Mouse (Mus musculus) limb, embryonic 14.5 days (tissue): ENCODE data around the gene Gm49361. TPM values are rescaled to one million over a fixed set of nuclear protein-coding genes. Genes with fewer than 3 reads are reported as not detected.

ENCODE experiments used
- ATAC-seq: fragments of 200-750 bp; cut with Nextera tagmentation; 2 replicates; pipeline ENCODE4 v1.8.0; 2017; ENCODE audit warnings: low read depth, moderate number of reproducible peaks, moderate TSS enrichment; ENCODE audit not compliant: low FRiP score
- DNase-seq: peaks from one replicate; pipeline ENCODE4 v3.0.0-alpha.2; 2015; ENCODE audit warnings: low spot score
- H3K27ac ChIP-seq: fragments of 300-500 bp; sonication (generic); replicated peaks from 2 replicates; pipeline ENCODE4 v1.5.1; 2014; ENCODE audit warnings: low read depth, mild to moderate bottlenecking, low read length, moderate library complexity, mixed read lengths
- H3K27me3 ChIP-seq: fragments of 300-500 bp; sonication (generic); 2 replicates; pipeline ENCODE4 v1.6.1; 2014; ENCODE audit warnings: low read length, mixed read lengths; ENCODE audit not compliant: control insufficient read depth, insufficient read depth
- H3K36me3 ChIP-seq: fragments of 300-500 bp; sonication (generic); 2 replicates; pipeline ENCODE4 v1.6.1; 2014; ENCODE audit warnings: mild to moderate bottlenecking, low read length, moderate library complexity, mixed read lengths; ENCODE audit not compliant: control insufficient read depth, insufficient read depth
- H3K4me1 ChIP-seq: fragments of 300-500 bp; sonication (generic); 2 replicates; pipeline ENCODE4 v1.6.1; 2014; ENCODE audit warnings: antibody characterized with exemption, low read length, mixed read lengths; ENCODE audit not compliant: control insufficient read depth, insufficient read depth
- H3K4me2 ChIP-seq: fragments of 300-500 bp; sonication (generic); replicated peaks from 2 replicates; pipeline ENCODE4 v1.6.1; 2014; ENCODE audit warnings: low read depth, mild to moderate bottlenecking, low read length, moderate library complexity; ENCODE audit not compliant: severe bottlenecking
- H3K4me3 ChIP-seq: fragments of 300-500 bp; sonication (generic); replicated peaks from 2 replicates; pipeline ENCODE4 v1.5.1; 2014; ENCODE audit warnings: low read length
- H3K9ac ChIP-seq: fragments of 300-500 bp; sonication (generic); 2 replicates; pipeline ENCODE4 v1.6.1; 2014; ENCODE audit warnings: mild to moderate bottlenecking, low read depth, low read length, moderate library complexity; ENCODE audit not compliant: severe bottlenecking
- H3K9me3 ChIP-seq: fragments of 300-500 bp; sonication (generic); 2 replicates; pipeline ENCODE4 v1.6.1; 2016; ENCODE audit warnings: low read length; ENCODE audit not compliant: control insufficient read depth
- POLR2A ChIP-seq: fragments of 200-500 bp; IDR thresholded peaks from 2 replicates; pipeline ENCODE4 v1.8.0; 2012; ENCODE audit warnings: inconsistent platforms, mild to moderate bottlenecking, moderate library complexity, borderline replicate concordance; ENCODE audit not compliant: insufficient read depth, insufficient read length; ENCODE audit errors: extremely low read depth
- WGBS: fragments of 180-500 bp; shearing (Covaris S2); extraction: QIAGEN DNeasy Blood & Tissue Kit; methylation state at CpG from one replicate; pipeline ENCODE4 v1.1.7; 2014; 5-methylcytosine and 5-hydroxymethylcytosine counted together
- polyA plus RNA-seq, 2 experiments: library from polyadenylated mRNA; depleted of rRNA in 1 of 2; stranded (reverse) in 1 of 2; unstranded in 1 of 2; fragments of >200 nt; fragmentation: Nextera tagmentation in 1 of 2; extraction: Ambion mirVana in 1 of 2; gene quantifications; 2 replicates each; pipeline versions ENCODE4 v1.2.1 to v1.2.3; 2012 to 2014

Gene Gm49361
- polyA plus RNA-seq, 2 experiments = not detected

DNA sequence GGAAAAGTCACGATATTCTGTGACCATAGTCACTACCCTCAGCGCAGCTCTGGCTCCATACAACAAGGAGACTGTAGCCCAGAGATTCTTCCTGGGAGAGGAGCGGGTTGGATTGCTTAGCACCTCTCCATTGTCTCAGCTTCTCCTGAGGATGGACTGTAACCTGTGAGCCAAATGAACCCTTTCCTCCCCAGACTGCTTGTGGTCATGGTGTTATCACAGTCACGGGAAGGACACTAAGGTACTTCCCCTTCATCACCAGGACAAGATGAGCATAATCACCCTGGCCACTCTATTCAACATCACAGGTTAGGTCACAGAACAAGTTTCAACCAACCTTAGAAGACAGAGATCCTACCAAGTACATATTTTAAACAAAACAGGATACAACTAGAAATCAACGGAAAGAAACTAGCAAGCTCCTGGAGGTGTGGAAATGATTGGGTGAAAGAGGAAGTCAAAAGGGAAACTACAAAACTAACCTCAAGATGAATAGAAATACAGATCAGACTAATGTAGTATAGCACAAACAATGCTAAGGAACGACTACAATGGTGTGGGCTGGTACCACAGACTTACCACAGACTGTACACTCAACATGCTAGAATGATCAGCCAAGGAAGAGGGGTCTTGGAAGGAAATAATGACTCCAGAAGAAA lies 26.4 kb upstream of the Gm49361 start:
- WGBS = 80% methylated on average over 6 of the region's 6 CpGs
- H3K9me3 ChIP-seq = no peaks in the 10 kb centered on the region
- no peak for TF ChIP-seq POLR2A
- no peaks in the 10 kb centered on the region for H3K36me3 ChIP-seq
- H3K27ac ChIP-seq = no peak overlapping the region
- H3K9ac ChIP-seq = no peak overlapping the region
- no peak overlapping the region for H3K4me2 ChIP-seq
- H3K4me3 ChIP-seq = no peak overlapping the region
- DNase-seq = no peak
- H3K27me3 ChIP-seq = no peaks in the 10 kb centered on the region
- H3K4me1 ChIP-seq = no peaks in the 10 kb centered on the region
- no peak for ATAC-seq

DNA sequence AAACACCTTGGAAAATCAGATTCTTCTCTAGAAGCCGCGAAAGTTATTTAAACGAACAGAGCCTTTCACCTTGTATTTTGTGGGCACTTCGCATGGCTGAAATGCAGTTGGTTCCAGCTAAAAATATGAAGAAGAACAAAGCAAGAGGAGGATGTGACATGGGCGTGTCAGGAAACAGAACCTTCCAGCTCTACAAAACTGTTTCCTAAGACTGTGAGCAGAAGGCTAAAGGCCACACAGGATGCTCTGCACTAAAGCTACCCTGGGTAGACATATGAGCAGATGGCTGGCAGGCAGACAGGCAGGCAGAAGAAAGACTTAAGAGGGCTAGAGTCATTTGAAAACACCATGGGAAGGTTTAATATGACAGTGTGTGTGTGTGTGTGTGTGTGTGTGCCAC lies 23.2 kb upstream of the Gm49361 start:
- TF ChIP-seq POLR2A = no peak
- no peak for ATAC-seq
- Histone ChIP-seq H3K27me3 (no peaks in the 10 kb centered on the region), H3K9ac (no peak overlapping the region), H3K36me3 (no peaks in the 10 kb centered on the region), H3K4me1 (no peaks in the 10 kb centered on the region), H3K27ac (no peak overlapping the region), H3K4me3 (no peak overlapping the region), H3K9me3 (no peaks in the 10 kb centered on the region), H3K4me2 (no peak overlapping the region)
- 88% methylated on average over 5 of the region's 5 CpGs for WGBS
- DNase-seq = no peak

DNA sequence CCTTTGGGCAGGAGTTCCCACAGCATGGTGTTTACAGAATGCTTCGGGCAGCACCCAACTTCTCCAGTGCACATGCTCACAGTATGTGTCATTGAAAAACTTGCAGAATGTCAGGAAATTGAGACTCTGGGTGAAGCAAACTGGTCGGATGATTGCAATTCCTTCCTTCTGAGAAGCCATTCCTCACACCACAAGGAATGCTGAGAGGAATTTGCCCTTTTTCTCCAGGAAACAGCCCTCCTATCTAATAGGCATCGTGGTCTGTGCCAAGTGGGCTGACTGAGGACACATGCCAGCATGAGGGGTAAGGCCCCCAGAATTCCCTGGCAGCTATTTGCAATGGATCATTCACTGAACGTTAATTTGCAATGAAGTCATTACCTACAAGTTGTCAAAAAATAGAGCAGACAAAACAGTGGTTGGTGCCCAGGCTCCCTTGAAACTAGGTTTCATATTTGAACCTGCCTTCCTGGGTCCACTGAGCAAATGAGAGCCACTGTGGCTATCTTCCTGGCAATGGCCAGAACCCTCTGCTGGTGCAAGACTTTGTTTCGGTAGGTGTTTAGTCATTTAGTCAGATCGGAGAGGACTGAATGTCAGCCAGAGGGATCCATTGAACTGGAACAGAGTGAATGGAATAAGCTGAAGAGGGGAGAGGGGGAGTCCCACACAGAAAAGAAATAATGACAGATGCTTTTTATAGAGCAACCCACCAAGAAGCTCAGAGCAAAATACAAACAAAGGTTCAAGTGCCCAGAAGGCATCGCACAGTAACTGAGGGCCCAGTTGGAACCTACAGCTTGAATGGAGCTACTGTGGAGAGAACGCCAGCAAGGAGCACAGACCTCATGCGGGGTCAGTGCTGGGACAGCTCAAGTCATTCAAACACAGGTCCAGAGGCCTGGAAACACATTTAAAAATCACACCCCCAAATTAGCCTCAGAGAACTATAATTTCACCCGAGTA lies 14.8 kb upstream of the Gm49361 start:
- H3K36me3 ChIP-seq = no peaks in the 10 kb centered on the region
- H3K4me1 ChIP-seq = peaks cover 9% of the 10 kb centered on the region; the same call in 1 of the 2 replicates
- no peak for TF ChIP-seq POLR2A
- no peaks in the 10 kb centered on the region for H3K27me3 ChIP-seq
- no peak overlapping the region for H3K4me3 ChIP-seq
- DNase-seq (no peak), ATAC-seq (no peak)
- no peaks in the 10 kb centered on the region for H3K9me3 ChIP-seq
- WGBS = 67% methylated on average over 10 of the region's 10 CpGs
- no peak overlapping the region for H3K9ac ChIP-seq
- H3K4me2 ChIP-seq = no peak overlapping the region
- H3K27ac ChIP-seq = peak overlapping the region; percentile 33; the same call in 1 of the 2 replicates

DNA sequence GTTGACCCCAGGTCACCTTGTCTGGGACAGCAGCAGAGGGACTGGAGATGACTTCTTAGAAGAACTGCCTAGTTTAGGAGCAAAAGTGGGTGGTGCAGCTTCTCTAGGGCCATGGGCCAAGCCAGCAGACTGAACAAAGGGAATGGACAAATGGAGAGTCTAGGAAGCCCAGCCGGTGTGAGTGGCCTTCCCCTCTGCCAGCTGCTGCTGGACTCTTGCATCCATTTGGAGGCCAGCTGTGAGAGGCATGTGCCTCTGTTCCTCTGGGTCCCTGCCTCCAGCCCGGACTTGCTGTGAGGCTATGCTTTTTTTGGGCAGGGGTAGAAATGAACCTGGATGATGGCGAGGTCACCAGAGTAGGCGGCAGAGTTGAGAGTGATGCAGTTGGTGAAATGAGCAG lies 12.3 kb upstream of the Gm49361 start, which contains the start of gene Lats2:
Gene Lats2 (minus strand): TSS at position 152 of the 400 bp plus-strand sequence.
- ATAC-seq = no peak
- no peak within 1 kb of the TSS for H3K27ac ChIP-seq
- 73% methylated on average over 4 of the region's 4 CpGs for WGBS

DNA sequence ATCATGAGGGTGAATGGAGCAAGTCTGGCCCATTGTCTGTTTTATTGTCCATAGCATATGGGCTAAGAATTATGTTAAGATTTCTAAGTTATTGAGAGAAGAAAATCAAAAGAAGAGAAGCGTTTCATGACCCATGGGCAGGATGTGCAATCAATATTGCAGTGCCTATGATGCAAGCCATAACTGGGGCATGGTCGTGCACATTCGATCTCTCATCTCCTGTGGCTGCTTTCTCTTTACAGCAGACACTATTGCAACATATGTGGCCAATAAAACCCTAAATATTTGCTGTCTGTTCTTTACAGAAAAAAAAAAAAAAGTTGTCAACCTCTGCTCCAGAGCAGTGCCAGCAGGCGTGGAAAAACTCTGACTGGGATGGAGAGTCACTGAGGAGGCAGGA lies 10.2 kb upstream of the Gm49361 start:
- Histone ChIP-seq H3K27me3 (no peaks in the 10 kb centered on the region), H3K4me2 (no peak overlapping the region), H3K4me3 (no peak overlapping the region), H3K4me1 (peaks cover 9% of the 10 kb centered on the region; the same call in 1 of the 2 replicates), H3K27ac (no peak overlapping the region), H3K9ac (no peak overlapping the region), H3K36me3 (no peaks in the 10 kb centered on the region), H3K9me3 (no peaks in the 10 kb centered on the region)
- DNase-seq = no peak
- no peak for TF ChIP-seq POLR2A
- no peak for ATAC-seq
- 69% methylated on average over 4 of the region's 4 CpGs for WGBS

More for the DNA sequence above, 12.3 kb upstream of the Gm49361 start, which contains the start of gene Lats2:
- no peaks in the 10 kb centered on the region for H3K9me3 ChIP-seq
- H3K4me1 ChIP-seq = peaks cover 9% of the 10 kb centered on the region; the same call in 1 of the 2 replicates
- no peak for DNase-seq
- TF ChIP-seq POLR2A = no peak
- no peaks in the 10 kb centered on the region for H3K27me3 ChIP-seq
- H3K4me3 ChIP-seq = no peak within 1 kb of the TSS
- no peak within 1 kb of the TSS for H3K9ac ChIP-seq
- H3K4me2 ChIP-seq = no peak within 1 kb of the TSS
- H3K36me3 ChIP-seq = no peaks in the 10 kb centered on the region
